Mouse (Mus musculus): ENCODE measurements around the gene Vwa5b1. TPM values are rescaled to one million over a fixed set of nuclear protein-coding genes. Genes with fewer than 3 reads are reported as not detected.

Vwa5b1 gene
- total and polyA plus RNA-seq, 3 experiments: not detected

- no peaks in the 10 kb centered on the region for H3K9me3 ChIP-seq (replicated peaks; ENCODE audit: insufficient read depth, low read length)
- no peak overlapping the region for H3K9ac ChIP-seq (ENCODE audit: control insufficient read depth, low read depth, low read length, poor library complexity, severe bottlenecking)
- H3K79me2 ChIP-seq (ENCODE audit: control insufficient read depth, insufficient read depth, low read length, poor library complexity): no peaks in the 10 kb centered on the region
- TF ChIP-seq MYC (IDR thresholded peaks at IDR 0.05; ENCODE audit: low read depth, low read length): no peak
- no peak for TF ChIP-seq BHLHE40 (IDR thresholded peaks at IDR 0.05; ENCODE audit: borderline replicate concordance, low read depth, low read length)
- no peak for TF ChIP-seq RCOR1 (IDR thresholded peaks at IDR 0.05; ENCODE audit: low read depth, low read length)
- no peak for TF ChIP-seq MAFK (IDR thresholded peaks at IDR 0.05; ENCODE audit: borderline replicate concordance, low read depth, low read length)
- TF ChIP-seq ELF1 (IDR thresholded peaks at IDR 0.05; ENCODE audit: low read depth, low read length): no peak
- no peak for TF ChIP-seq ZNF384 (IDR thresholded peaks at IDR 0.05; ENCODE audit: low read depth, low read length)
- no peak for TF ChIP-seq JUND (IDR thresholded peaks at IDR 0.05; ENCODE audit: low read depth, low read length)
- TF ChIP-seq CTCF (IDR thresholded peaks at IDR 0.05 in 2 of 3, conservative IDR thresholded peaks at IDR 0.05 in 1 of 3; ENCODE audit: control insufficient read depth in 1 of 3, insufficient read depth in 1 of 3, low read depth in 2 of 3, low read length in 3 of 3, poor library complexity in 1 of 3, severe bottlenecking in 1 of 3): no peak
- no peak for TF ChIP-seq USF2 (IDR thresholded peaks at IDR 0.05; ENCODE audit: borderline replicate concordance in 1 of 2, insufficient read depth in 1 of 2, low read depth in 1 of 2, low read length in 2 of 2)
- TF ChIP-seq EP300 (IDR thresholded peaks at IDR 0.05; ENCODE audit: low read depth in 1 of 2, low read length in 2 of 2): no peak
- TF ChIP-seq MAZ (IDR thresholded peaks at IDR 0.05; ENCODE audit: low read depth, low read length): no peak
- TF ChIP-seq TCF12 (IDR thresholded peaks at IDR 0.05; ENCODE audit: low read depth, low read length): no peak
- no peak for TF ChIP-seq RAD21 (IDR thresholded peaks at IDR 0.05; ENCODE audit: low read depth, low read length)
- TF ChIP-seq ZKSCAN1 (IDR thresholded peaks at IDR 0.05; ENCODE audit: low read depth, low read length): no peak
- no peak for TF ChIP-seq GABPA (IDR thresholded peaks at IDR 0.05; ENCODE audit: low read depth, low read length)
- TF ChIP-seq USF1 (IDR thresholded peaks at IDR 0.05; ENCODE audit: low read depth, low read length): no peak
- no peak for TF ChIP-seq E2F4 (IDR thresholded peaks at IDR 0.05; ENCODE audit: borderline replicate concordance, low read depth, low read length)
- TF ChIP-seq MEF2A (IDR thresholded peaks at IDR 0.05; ENCODE audit: extremely low read depth, insufficient replicate concordance, low read depth, low read length, poor library complexity, severe bottlenecking): no peak
- TF ChIP-seq SMC3 (IDR thresholded peaks at IDR 0.05; ENCODE audit: low read depth, low read length): no peak
- no peaks in the 10 kb centered on the region for H3K27me3 ChIP-seq (ENCODE audit: control insufficient read depth in 1 of 2, insufficient read depth in 2 of 2, low read length in 2 of 2)
- H3K4me1 ChIP-seq (ENCODE audit: control insufficient read depth in 1 of 2, insufficient read depth in 2 of 2, low read length in 2 of 2): no peaks in the 10 kb centered on the region
- no peak overlapping the region for H3K4me3 ChIP-seq (ENCODE audit: control insufficient read depth in 1 of 2, insufficient read depth in 1 of 2, low read depth in 2 of 2, low read length in 2 of 2)
- DNase-seq (ENCODE audit: low read depth, low spot score): no peak
- no peaks in the 10 kb centered on the region for H3K36me3 ChIP-seq (ENCODE audit: control insufficient read depth in 1 of 2, insufficient read depth in 2 of 2, low read length in 2 of 2)
- no peak overlapping the region for H3K27ac ChIP-seq (ENCODE audit: control insufficient read depth, low read depth, low read length)
Observed at GRCm38 (mm10) chr4:138653056-138653455, 17.4 kb upstream of the Vwa5b1 start.

DNA sequence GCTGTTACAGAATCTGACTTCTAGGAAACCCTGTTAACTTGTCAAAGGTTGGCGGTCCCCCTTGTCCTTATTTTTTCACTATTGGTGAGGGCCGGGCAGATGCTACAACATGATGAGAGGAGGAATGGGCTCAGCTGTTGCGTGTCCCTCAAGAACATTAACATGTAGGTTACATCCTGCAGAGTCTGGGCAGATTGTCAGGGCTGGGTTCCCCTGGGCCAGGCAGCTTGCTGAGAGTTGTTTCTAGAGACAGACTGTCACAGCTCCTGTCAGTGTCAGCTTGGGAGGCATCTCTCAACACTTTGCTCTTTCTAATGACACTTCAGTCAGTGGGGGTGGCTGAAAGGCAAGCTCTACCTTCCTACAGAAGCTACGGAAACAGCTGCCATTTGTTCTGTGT, 16.2 kb upstream of the Vwa5b1 start:
- Histone ChIP-seq H3K4me1 (ENCODE audit: control insufficient read depth in 1 of 2, insufficient read depth in 2 of 2, low read length in 2 of 2) (no peaks in the 10 kb centered on the region), H3K9me3 (replicated peaks; ENCODE audit: insufficient read depth, low read length) (no peaks in the 10 kb centered on the region), H3K27ac (ENCODE audit: control insufficient read depth, low read depth, low read length) (no peak overlapping the region), H3K79me2 (ENCODE audit: control insufficient read depth, insufficient read depth, low read length, poor library complexity) (no peaks in the 10 kb centered on the region), H3K27me3 (ENCODE audit: control insufficient read depth in 1 of 2, insufficient read depth in 2 of 2, low read length in 2 of 2) (no peaks in the 10 kb centered on the region), H3K4me3 (ENCODE audit: control insufficient read depth in 1 of 2, insufficient read depth in 1 of 2, low read depth in 2 of 2, low read length in 2 of 2) (no peak overlapping the region), H3K9ac (ENCODE audit: control insufficient read depth, low read depth, low read length, poor library complexity, severe bottlenecking) (no peak overlapping the region), H3K36me3 (ENCODE audit: control insufficient read depth in 1 of 2, insufficient read depth in 2 of 2, low read length in 2 of 2) (no peaks in the 10 kb centered on the region)
- TF ChIP-seq SIN3A (IDR thresholded peaks at IDR 0.05; ENCODE audit: low read length) (no peak), KAT2A (conservative IDR thresholded peaks at IDR 0.05; ENCODE audit: low read depth, low read length) (no peak), CHD1 (IDR thresholded peaks at IDR 0.05; ENCODE audit: low read depth, low read length) (no peak)
- no peak for DNase-seq (ENCODE audit: low read depth, low spot score)

Data from MEL (cell line).